Mouse (Mus musculus) kidney, embryonic 16.5 days (tissue): ENCODE measurements around the gene Psph. TPM values are rescaled to one million over a fixed set of nuclear protein-coding genes. Genes with fewer than 3 reads are reported as not detected.

ENCODE experiments used
- ATAC-seq: fragments of 200-750 bp; cut with Nextera tagmentation; 2 replicates; pipeline ENCODE4 v1.8.0; 2017; ENCODE audit warnings: moderate TSS enrichment; ENCODE audit not compliant: low FRiP score, low TSS enrichment
- H3K27ac ChIP-seq: fragments of 300-500 bp; sonication (generic); 2 replicates; pipeline ENCODE4 v1.5.1; 2014; ENCODE audit warnings: low read length
- H3K27me3 ChIP-seq: fragments of 300-500 bp; sonication (generic); 2 replicates; pipeline ENCODE4 v1.6.1; 2014; ENCODE audit warnings: low read length, control low read depth, mixed read lengths; ENCODE audit not compliant: insufficient read depth
- H3K36me3 ChIP-seq: fragments of 300-500 bp; sonication (generic); 2 replicates; pipeline ENCODE4 v1.6.1; 2014; ENCODE audit warnings: low read length, control low read depth, mixed read lengths; ENCODE audit not compliant: insufficient read depth
- H3K4me1 ChIP-seq: fragments of 300-500 bp; sonication (generic); 2 replicates; pipeline ENCODE4 v1.6.1; 2014; ENCODE audit warnings: low read length, control low read depth, mixed read lengths; ENCODE audit not compliant: insufficient read depth
- H3K4me2 ChIP-seq: fragments of 300-500 bp; sonication (generic); replicated peaks from 2 replicates; pipeline ENCODE4 v1.6.1; 2014; ENCODE audit warnings: low read depth, low read length
- H3K4me3 ChIP-seq: fragments of 300-500 bp; sonication (generic); 2 replicates; pipeline ENCODE4 v1.5.1; 2014; ENCODE audit warnings: mild to moderate bottlenecking, low read length
- H3K9ac ChIP-seq: fragments of 300-500 bp; sonication (generic); replicated peaks from 2 replicates; pipeline ENCODE4 v1.6.1; 2014; ENCODE audit warnings: low read length
- H3K9me3 ChIP-seq: fragments of 300-500 bp; sonication (generic); 2 replicates; pipeline ENCODE4 v1.6.1; 2016; ENCODE audit warnings: low read length, control low read depth
- WGBS: fragments of 180-500 bp; shearing (Covaris S2); extraction: QIAGEN DNeasy Blood & Tissue Kit; methylation state at CpG from one replicate; pipeline ENCODE4 v1.1.7; 2014; 5-methylcytosine and 5-hydroxymethylcytosine counted together
- polyA plus RNA-seq: library from polyadenylated mRNA; unstranded; fragments of >200 nt; fragmentation: Nextera tagmentation; extraction: Ambion mirVana; gene quantifications from 2 replicates; pipeline ENCODE4 v1.2.1, GENCODE M21; 2015

Gene Psph
- polyA plus RNA-seq, 1 experiment from 2014 or later = 60.9 TPM

- no peaks in the 10 kb centered on the region for H3K4me1 ChIP-seq
- no peak overlapping the region for H3K4me2 ChIP-seq
- H3K27me3 ChIP-seq = no peaks in the 10 kb centered on the region
- H3K4me3 ChIP-seq = no peak overlapping the region
- no peak for ATAC-seq
- no peak overlapping the region for H3K27ac ChIP-seq
- 86% methylated on average over 7 of the region's 7 CpGs for WGBS
- H3K9me3 ChIP-seq = no peaks in the 10 kb centered on the region
- peaks cover 45% of the 10 kb centered on the region for H3K36me3 ChIP-seq
- no peak overlapping the region for H3K9ac ChIP-seq
These were observed 44.3 kb downstream of the Psph start for GRCm38 (mm10) chr5:129742903-129743488.

- 87% methylated on average over 1 of the region's 1 CpGs for WGBS
- ATAC-seq = no peak
These were observed 46.3 kb downstream of the Psph start for GRCm38 (mm10) chr5:129740976-129741375.

GRCm38 (mm10) chr5:129731021-129731420 lies 56.2 kb downstream of the Psph start:
- H3K9ac ChIP-seq = no peak overlapping the region
- WGBS = 74% methylated on average over 5 of the region's 5 CpGs
- no peak for ATAC-seq
- no peak overlapping the region for H3K4me2 ChIP-seq
- H3K27me3 ChIP-seq = no peaks in the 10 kb centered on the region
- peaks cover 34% of the 10 kb centered on the region for H3K4me1 ChIP-seq
- no peak overlapping the region for H3K4me3 ChIP-seq
- no peak overlapping the region for H3K27ac ChIP-seq
- no peaks in the 10 kb centered on the region for H3K9me3 ChIP-seq
- 0 out of 2 replicates have a peak, but pooled peaks cover 3% of the 10 kb centered on the region for H3K36me3 ChIP-seq

More at GRCm38 (mm10) chr5:129740976-129741375, 46.3 kb downstream of the Psph start:
- no peaks in the 10 kb centered on the region for H3K4me1 ChIP-seq
- H3K9me3 ChIP-seq = no peaks in the 10 kb centered on the region
- H3K36me3 ChIP-seq = peaks cover 34% of the 10 kb centered on the region
- no peak overlapping the region for H3K4me3 ChIP-seq
- no peak overlapping the region for H3K9ac ChIP-seq
- H3K27me3 ChIP-seq = no peaks in the 10 kb centered on the region
- H3K27ac ChIP-seq = no peak overlapping the region
- no peak overlapping the region for H3K4me2 ChIP-seq

GRCm38 (mm10) chr5:129730344-129730743 lies 56.9 kb downstream of the Psph start:
- 50% methylated on average over 11 of the region's 11 CpGs for WGBS
- H3K4me1 ChIP-seq = peaks cover 34% of the 10 kb centered on the region
- H3K4me2 ChIP-seq = no peak overlapping the region
- H3K36me3 ChIP-seq = 0 out of 2 replicates have a peak, but pooled peaks cover 3% of the 10 kb centered on the region
- no peaks in the 10 kb centered on the region for H3K9me3 ChIP-seq
- peak overlapping the region; percentile 77; the same call in 1 of the 2 replicates for H3K27ac ChIP-seq
- H3K9ac ChIP-seq = no peak overlapping the region
- H3K27me3 ChIP-seq = no peaks in the 10 kb centered on the region
- no peak for ATAC-seq
- no peak overlapping the region for H3K4me3 ChIP-seq

- Histone ChIP-seq H3K9ac (no peak overlapping the region), H3K36me3 (0 out of 2 replicates have a peak, but pooled peaks cover 3% of the 10 kb centered on the region), H3K4me3 (no peak overlapping the region), H3K9me3 (no peaks in the 10 kb centered on the region), H3K4me2 (peak overlapping the region; percentile 35), H3K4me1 (peaks cover 36% of the 10 kb centered on the region), H3K27ac (peak overlapping the region; percentile 77), H3K27me3 (no peaks in the 10 kb centered on the region)
- 19% methylated on average over 11 of the region's 11 CpGs for WGBS
- no peak for ATAC-seq
These were observed 58.0 kb downstream of the Psph start for GRCm38 (mm10) chr5:129729286-129729685.

- Histone ChIP-seq H3K9ac (peak overlapping the region; percentile 32), H3K4me1 (peaks cover 39% of the 10 kb centered on the region), H3K36me3 (no peaks in the 10 kb centered on the region), H3K27ac (no peak overlapping the region), H3K9me3 (no peaks in the 10 kb centered on the region), H3K4me3 (peak overlapping the region; percentile 79), H3K4me2 (peak overlapping the region; percentile 60; the same call in 1 of the 2 replicates), H3K27me3 (no peaks in the 10 kb centered on the region)
- WGBS = 69% methylated on average over 3 of the region's 3 CpGs
- ATAC-seq = no peak
These were observed 60.5 kb downstream of the Psph start for GRCm38 (mm10) chr5:129726784-129727183.

GRCm38 (mm10) chr5:129725774-129726392 lies 61.4 kb downstream of the Psph start:
- Histone ChIP-seq H3K36me3 (no peaks in the 10 kb centered on the region), H3K4me1 (peaks cover 41% of the 10 kb centered on the region), H3K9me3 (no peaks in the 10 kb centered on the region), H3K4me2 (peak overlapping the region; percentile 60), H3K4me3 (peak overlapping the region; percentile 79), H3K9ac (peak overlapping the region; percentile 98), H3K27ac (peak overlapping the region; percentile 98), H3K27me3 (no peaks in the 10 kb centered on the region)
- WGBS = 17% methylated on average over 7 of the region's 7 CpGs
- ATAC-seq = no peak

GRCm38 (mm10) chr5:129724834-129725773 lies 62.1 kb downstream of the Psph start, which contains the start of gene Nipsnap2:
TSS of gene Nipsnap2 (plus strand) at chr5:129725063.
- Histone ChIP-seq H3K4me3 (peak within 1 kb of the TSS; percentile 79), H3K9me3 (no peaks in the 10 kb centered on the region), H3K4me2 (peak within 1 kb of the TSS; percentile 60), H3K27ac (peak within 1 kb of the TSS; percentile 98), H3K27me3 (no peaks in the 10 kb centered on the region), H3K9ac (peak within 1 kb of the TSS; percentile 98), H3K36me3 (peaks cover 1% of the 10 kb centered on the region; the same call in 1 of the 2 replicates), H3K4me1 (peaks cover 34% of the 10 kb centered on the region)
- ATAC-seq = peak; percentile 95
- under 1% methylated on average over 74 of the region's 93 CpGs for WGBS

- 52% methylated on average over 4 of the region's 4 CpGs for WGBS
- peaks cover 25% of the 10 kb centered on the region for H3K4me1 ChIP-seq
- H3K27ac ChIP-seq = peak overlapping the region; percentile 98
- no peaks in the 10 kb centered on the region for H3K9me3 ChIP-seq
- H3K9ac ChIP-seq = peak overlapping the region; percentile 98
- H3K27me3 ChIP-seq = no peaks in the 10 kb centered on the region
- peak overlapping the region; percentile 60 for H3K4me2 ChIP-seq
- no peak for ATAC-seq
- H3K4me3 ChIP-seq = peak overlapping the region; percentile 79
- H3K36me3 ChIP-seq = peaks cover 10% of the 10 kb centered on the region
These were observed 63.0 kb downstream of the Psph start for GRCm38 (mm10) chr5:129724268-129724667.
